Mouse (Mus musculus): Measurements from ENCODE around the gene Abca13.

Gene Abca13

DNA sequence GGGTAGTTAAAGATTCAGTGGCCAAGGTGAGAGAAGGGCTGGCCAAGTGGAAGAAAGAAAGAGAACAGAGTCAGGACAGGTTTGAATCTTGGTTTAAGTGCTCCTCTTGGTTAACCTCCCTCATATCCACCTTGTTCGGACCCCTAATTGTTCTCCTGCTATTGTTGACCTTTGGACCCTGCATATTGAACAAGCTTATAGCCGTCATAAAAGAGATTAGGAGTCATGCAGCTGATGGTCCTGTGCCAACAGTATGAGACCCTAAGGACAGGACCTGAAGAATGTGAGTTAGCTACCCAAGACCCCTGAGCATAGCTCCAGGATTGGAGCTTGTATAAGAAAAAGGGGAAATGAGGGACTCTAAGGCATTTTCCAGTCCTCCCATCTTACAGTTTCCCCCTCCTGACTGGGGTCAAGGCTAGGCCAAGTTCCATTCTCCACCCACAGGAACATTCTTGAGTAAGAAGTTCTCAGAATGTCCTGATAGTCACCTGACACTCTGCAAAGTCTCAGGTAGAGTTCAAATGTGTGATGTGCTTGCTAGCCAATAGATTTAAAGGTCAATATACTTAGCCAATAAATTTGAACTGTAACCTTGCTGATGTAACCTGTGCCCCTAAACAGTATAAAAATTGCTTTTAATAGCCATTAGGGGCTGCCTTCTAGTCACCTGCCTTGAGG is 536.2 kb downstream of the Abca13 start:
- Histone ChIP-seq H3K36me3 (ENCODE audit: insufficient read depth, low read length) (no peaks in the 10 kb centered on the region), H3K4me1 (replicated peaks; ENCODE audit: low read depth, low read length) (no peaks in the 10 kb centered on the region), H3K9me3 (ENCODE audit: low read length) (no peaks in the 10 kb centered on the region), H3K4me3 (replicated peaks; ENCODE audit: low read length) (no peak overlapping the region), H3K27me3 (ENCODE audit: insufficient read depth, low read length) (no peaks in the 10 kb centered on the region)
- TF ChIP-seq CTCF (conservative IDR thresholded peaks at IDR 0.05; ENCODE audit: low read length): no peak
- no peak for TF ChIP-seq POU5F1 (IDR thresholded peaks at IDR 0.05; ENCODE audit: borderline replicate concordance, low read length)
- no peak for TF ChIP-seq NANOG (IDR thresholded peaks at IDR 0.05; ENCODE audit: borderline replicate concordance, low read length)

GRCm38 (mm10) chr11:9731300-9731699 is 539.6 kb downstream of the Abca13 start:
- Histone ChIP-seq H3K9me3 (ENCODE audit: low read length) (no peaks in the 10 kb centered on the region), H3K4me3 (replicated peaks; ENCODE audit: low read length) (no peak overlapping the region), H3K27me3 (ENCODE audit: insufficient read depth, low read length) (no peaks in the 10 kb centered on the region), H3K4me1 (replicated peaks; ENCODE audit: low read depth, low read length) (no peaks in the 10 kb centered on the region), H3K36me3 (ENCODE audit: insufficient read depth, low read length) (no peaks in the 10 kb centered on the region)
- TF ChIP-seq POU5F1 (IDR thresholded peaks at IDR 0.05; ENCODE audit: borderline replicate concordance, low read length) (no peak), CTCF (conservative IDR thresholded peaks at IDR 0.05; ENCODE audit: low read length) (no peak), NANOG (IDR thresholded peaks at IDR 0.05; ENCODE audit: borderline replicate concordance, low read length) (no peak)

Data from E14TG2a.4 (cell line).